Mouse (Mus musculus) lung, postnatal 25 days (tissue): ENCODE measurements at regions not wholly inside any gene's neighbourhood (a gene's known extent, or its start where the extent isn't known, plus 50 kb on each side); places are given as distances from the start of the nearest gene placed in this dataset.
A peak's percentile ranks its signal among the peaks of the same experiment; 100 is the strongest.

Experiments
- DNase-seq: peaks from one replicate; pipeline ENCODE4 v3.0.0; 2022; ENCODE audit warnings: low spot score

DNA sequence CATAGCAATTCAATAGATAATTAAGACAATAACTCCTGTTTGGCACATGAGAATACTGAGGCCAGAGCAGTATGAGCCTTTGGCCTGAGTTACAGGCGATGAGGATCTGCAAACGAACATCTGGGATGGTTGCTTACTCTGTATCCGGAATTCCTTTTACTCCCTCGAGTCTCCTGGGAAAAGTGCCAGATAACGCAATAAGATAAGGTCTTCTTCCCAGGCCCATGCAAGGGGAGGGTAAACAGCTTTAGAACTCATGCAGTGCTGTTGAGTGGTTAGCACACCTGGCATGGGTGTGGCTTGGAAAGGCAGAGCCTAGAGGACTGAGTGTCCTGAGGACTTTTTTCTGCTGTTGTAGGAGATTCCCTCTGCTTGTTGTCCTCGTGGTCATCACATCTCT, 598.2 kb downstream of the 9430069I07Rik start:
- DNase-seq, result peak; percentile 1

- DNase-seq, result no peak
Observed at GRCm38 (mm10) chr15:33758771-33759170, 598.9 kb downstream of the 9430069I07Rik start.
